Mouse (Mus musculus): ENCODE measurements at regions not wholly inside any gene's neighbourhood (a gene's known extent, or its start where the extent isn't known, plus 50 kb on each side); places are given as distances from the start of the nearest gene placed in this dataset.

DNA sequence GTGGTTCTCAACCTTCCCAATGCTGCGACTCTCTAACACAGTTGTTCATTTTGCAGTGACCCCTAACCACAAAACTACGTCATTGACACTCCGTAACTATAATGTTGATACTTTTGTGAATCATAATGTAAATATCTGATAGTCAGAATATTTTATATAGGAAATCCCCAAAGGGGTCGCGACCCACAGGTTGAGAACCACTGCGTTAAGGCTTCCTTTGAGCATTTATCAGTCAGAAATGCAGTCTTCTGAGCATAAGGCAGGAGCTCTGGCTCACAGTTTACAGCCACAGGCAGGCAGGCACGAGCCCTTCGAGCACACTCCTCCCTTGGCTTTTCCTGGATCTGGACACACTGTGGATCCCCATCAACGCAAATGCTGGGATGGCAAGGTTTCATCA is 57.0 kb downstream of the Nxnl2 start:
- DNase-seq, result no peak

DNA sequence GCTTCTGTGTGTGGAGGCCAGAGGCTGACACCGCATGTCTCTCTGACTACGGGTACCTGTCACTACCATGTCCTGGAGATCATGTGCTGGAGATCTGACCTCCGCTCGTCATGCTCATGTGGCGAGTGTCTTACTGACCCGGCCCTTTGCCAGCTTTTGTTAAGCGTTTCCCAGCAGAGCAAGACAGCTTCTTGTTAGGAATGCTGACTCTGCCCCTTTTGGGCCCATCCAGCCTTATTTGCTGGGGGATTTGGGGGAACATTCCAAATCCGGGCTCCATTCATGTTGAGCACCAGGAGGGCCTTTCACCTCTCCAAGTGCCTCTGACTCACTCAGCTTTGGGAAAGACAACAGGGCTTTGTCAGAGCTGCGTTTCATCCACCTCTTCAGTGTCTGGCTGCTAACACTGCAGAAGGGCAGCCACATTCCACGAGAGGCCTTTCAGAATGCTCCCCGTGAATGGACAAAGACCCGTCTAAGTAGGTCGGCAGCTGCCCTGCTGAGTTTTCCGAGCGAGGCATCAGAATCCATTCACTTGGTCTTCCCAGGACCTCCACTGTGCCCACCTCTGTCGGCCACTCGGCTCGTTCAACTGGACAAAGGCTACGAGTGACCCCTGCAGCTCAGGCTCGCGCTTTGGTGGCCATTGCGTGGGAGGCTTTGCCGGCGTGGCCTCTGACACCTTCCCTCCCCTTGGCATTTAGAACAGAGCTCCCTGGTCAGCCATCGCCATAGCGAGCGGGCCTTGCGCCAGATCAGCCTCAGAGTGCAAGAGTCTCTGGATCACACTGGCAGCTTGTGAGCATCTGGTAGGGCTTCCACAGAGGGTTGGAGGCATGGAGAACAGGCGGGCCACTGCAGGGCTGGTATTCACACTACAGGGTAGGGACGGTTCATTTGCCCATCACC is 58.3 kb downstream of the Nxnl2 start:
- no peak for DNase-seq

DNA sequence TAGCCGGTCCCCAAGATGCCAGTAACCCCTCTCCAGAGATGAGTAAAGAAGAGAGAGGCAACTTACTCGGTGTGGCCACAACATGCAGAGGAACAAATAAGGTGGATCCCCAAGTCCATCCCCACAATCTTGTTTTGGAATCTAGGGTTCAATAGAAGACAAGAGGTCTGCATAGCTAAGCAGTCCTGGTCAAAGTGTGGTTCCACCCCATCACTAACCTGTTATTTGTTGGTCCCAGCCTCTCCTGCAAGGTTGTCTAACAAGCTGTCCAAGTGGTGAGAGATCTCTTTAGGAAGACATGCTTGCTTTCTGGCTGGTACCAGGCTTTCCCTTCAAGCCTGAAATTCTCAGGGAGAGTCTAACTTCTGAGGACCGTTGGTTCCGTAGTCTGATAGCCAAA is 59.0 kb downstream of the Nxnl2 start:
- DNase-seq, result no peak

DNA sequence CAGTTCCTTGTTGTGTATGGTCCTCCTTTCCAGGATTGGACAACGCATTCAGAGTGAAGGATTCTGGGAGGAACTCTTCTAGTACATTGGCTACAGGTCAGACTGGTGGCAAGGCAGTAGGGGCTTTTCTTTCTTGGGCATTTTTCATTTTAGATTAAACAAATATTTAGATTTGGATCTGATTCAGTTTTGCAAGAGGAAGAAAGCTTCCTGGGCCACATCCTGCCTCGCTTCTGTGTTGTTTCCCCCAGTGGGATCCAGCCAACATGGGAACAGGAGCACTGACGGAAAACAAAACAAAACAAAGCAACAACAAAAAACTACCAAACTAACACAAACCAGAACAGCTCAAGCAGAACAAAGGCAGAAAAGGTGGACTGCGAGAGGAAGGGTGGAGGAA is 60.8 kb downstream of the Nxnl2 start:
- DNase-seq, result no peak

DNA sequence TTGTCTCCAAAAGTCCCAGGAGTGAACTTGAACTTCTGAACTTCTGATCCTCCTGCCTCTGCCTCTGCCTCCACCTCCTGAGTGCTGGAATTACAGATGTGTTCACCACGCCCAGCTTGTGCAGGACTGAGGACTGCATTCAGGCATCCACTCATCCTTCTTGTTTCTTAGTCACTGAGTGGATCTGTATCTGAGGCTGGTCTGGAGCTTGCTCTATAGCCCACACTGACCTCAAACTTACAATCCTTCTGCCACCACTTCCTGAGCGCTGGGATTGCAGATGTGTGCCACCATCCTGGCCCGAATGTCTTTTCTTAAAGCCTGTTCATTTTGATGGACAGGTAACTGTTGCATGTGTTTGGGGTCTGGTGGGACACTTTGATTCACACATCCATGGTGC is 76.6 kb downstream of the Nxnl2 start:
- DNase-seq, result no peak

DNA sequence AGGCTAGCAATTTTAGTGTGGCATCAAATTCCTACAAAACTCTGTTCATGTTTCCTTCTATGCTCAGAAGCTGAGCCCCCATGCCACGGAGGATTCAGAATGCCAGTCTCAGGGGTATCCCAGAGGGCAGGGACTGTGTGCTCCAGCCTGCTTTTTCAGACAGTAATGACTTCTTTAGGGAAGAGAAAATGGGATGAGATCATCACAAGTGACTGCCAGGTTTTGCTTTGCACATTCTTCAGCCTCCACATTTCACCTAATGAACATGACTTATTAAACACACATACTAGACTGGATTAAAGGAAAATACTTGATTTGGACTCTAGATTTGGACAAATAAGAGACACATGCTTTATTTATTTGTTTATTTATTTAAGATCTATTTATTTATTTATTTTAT is 82.5 kb downstream of the Nxnl2 start:
- no peak for DNase-seq

DNA sequence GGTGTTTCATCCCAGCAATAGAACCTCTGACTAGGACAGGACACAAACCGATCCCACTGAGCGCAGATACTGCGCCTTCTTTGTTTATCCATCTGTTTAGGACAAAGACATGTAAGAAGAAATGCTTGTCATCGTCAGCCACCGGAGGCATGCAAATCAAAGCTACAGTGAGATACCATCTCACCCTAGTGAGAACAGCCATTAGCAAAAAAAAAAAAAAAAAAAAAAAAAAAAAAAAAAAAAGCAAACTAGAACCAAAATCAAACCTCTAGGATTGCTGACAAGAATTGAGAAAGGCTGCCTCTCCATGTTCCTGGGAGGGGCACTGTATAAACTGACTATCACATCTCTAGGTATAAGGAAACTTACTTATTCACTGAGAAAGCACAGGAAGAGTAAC is 84.9 kb downstream of the Nxnl2 start:
- no peak for DNase-seq

DNA sequence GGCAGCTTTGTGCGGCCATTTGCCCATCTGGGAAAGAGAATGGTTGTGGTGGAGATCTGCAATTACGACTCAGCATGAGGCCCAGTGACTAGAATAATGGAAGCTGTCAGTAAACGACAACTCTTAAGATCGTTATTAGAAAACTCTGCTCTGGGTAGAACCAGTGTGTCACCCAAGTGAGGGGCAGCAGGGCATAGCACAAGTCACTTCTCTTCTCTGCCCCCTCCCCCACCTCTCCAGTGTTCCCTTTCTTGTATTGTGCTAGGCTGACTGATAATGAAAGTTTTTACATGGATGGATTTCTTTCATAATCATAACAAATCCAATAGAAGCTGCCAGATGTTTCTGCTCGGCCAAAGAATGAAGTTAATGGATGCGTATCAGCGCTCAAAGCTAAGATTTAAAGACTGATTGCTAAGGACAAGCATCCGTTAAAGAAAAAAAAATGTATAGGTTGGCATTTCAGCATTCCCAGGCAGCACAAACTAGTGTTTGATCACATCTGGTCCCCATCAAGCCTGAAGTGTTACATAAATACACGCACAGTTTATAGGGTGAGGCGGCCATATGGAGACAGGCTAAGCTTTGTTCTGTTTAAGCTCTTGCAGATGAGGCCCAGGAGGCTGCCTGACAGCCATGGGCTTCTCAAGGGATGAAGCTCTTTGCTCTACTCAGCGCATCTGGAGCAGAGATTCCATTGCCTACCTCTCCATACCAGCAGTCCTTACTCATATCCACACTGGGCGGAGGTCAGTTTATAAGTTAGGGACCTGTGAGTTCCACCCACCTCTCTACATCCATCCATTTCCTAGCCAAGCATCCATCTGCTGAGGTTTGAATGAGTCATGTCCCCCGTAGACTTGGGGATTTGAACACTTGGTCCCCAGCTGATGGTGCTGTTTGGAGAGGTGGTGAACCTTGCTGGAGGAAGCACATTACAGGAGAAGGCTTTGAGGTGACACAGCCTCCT is 88.2 kb downstream of the Nxnl2 start:
- DNase-seq, result no peak

DNA sequence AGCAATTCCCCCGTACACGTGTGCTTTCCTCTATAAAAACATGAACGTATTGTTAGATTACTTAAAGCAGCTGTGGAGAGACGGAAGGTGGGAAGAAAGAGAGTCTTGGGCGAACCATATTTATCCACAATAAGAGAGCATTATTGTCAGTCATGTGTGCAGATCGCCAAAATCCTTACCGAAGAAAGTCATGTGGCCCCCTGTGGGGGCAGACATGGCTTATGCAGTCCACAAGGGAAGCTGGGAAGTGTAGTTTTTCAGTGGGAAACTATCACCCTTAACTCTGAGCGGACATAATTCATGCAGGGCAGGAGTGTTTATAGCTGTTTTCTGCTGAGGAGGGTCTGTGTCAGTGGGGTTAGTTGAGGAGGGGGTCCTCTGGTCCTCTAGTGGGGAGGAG is 90.8 kb downstream of the Nxnl2 start:
- no peak for DNase-seq

DNA sequence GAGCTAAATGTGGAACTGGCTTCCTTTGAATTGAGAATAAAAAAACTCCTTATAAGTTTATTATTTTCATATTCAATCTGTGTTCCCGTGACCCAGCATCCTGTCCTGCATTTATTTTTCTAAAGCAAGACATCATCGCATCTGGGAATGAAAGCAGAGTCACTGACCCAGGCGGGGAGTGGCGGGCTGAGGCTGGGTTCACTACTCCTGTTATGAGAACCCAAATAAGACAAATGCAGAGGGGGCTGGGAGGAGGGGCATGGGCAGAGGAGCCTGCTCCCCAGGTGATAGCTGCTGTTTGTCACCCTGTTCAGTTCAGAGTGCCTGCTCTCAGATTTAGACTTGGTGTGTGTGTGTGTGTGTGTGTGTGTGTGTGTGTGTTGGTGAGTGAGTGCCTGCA is 102.0 kb downstream of the Nxnl2 start:
- peak in 1 of 2 experiments; percentile 15 for DNase-seq

DNA sequence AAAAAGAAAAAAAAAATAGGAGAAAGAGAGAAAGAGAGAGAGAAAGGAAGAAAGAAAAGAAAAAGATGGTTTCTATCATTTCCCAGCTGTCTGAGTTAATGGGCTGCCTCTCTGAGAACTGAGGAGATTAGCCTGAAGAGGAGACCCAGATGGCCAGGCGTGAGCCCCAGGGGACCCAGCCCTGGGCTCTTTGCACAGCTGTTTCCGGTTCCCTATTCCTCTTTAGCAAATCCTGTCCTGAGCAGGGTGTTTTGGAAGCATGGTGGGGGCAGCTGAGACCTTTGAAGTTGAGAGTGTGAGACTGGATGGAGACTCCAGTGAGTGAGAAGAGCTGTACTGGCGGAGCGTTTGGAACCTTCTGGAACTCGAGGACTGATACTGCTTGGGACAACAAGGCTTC is 103.8 kb downstream of the Nxnl2 start:
- DNase-seq, result no peak

DNA sequence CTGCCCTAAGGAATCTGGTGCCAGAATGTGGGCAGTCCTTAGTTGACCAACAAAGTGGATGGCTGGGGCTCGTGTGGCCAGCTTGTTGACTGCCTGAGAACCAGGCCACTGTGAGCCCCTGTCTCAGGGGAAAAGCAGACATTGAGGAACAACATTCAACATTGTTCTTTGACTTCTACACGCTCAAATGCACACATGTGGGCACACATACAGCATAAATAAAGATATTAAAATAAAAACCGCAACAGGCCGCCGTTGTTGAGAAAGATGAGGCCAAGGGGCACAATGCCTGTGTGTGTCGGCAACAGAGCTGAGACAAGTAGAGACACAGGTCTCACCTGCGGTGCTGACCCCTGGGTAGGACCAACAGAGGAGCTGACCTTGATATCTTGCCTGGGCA is 105.8 kb downstream of the Nxnl2 start:
- DNase-seq, result no peak

DNA sequence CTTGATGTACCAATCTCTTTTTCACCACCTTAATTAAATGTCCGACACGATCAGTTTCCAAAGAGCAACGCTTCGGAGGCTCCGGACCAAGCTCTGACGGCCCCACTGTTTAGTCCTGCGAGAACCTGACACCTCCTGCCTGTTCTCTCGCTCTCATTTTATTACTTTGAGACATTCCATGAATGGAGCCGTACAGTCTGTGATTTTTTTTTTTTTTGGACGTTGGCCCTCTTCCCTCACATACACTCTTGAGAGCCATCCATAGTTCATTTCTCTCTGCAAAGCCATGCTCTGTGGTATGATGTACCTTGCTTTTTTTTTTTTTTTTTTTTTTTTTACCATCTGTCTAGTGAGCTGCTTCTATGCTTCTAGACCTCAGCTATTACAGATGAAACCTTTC is 106.7 kb downstream of the Nxnl2 start:
- no peak for DNase-seq

DNA sequence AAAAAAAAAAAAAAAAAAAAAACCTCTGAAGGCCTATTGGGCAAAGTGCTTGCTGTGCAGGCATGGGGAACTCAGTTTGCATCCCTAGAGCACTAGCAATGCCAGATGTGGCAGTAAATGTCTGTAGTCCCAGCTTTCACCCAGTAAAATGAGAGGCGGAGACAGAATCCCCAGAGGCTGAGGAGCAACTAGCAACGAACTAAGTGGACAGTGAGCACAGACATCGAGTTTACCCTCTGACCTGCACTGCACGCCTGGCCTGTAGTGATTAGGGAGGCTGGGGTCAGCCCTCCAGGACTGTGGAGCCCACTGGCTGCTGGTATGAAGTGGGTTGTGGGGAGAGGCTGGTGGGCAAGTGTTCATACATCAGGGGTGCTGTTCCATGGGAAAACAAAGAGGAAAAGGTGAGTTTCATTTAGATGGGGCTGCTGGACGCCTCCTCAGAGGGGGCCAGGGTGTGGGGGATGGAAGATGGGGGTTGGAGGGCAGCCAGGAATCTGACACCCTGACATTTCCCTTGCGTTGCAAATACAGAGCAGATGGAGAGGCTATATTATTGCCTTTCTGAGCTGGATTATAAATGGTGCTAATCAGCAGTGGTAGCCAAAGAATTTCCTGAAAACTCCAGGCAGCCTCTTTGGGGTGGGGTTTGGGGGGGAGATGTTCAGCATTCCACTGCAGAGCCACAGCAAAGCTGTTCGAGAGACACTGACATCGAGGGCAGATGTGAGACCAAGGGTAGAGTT is 109.0 kb downstream of the Nxnl2 start:
- DNase-seq, result peak in 1 of 2 experiments; percentile 35

DNA sequence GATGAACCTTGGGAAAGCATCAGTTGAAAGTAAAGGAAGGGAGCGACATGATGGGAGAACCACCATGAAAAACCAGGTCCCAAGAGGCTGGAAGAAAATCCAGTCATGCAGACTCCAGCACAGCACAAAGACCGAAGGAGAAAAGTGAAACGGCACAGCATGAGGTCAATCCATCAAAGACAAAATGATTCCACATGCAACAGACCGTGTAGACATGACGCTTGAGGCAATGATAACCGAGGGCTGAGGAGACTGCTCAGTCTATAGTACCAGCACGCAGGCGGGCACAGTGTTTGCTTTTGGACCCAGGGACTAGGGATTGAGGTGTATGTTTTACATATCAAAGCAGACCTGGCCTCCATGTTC is 109.5 kb downstream of the Nxnl2 start:
- DNase-seq, result no peak

DNA sequence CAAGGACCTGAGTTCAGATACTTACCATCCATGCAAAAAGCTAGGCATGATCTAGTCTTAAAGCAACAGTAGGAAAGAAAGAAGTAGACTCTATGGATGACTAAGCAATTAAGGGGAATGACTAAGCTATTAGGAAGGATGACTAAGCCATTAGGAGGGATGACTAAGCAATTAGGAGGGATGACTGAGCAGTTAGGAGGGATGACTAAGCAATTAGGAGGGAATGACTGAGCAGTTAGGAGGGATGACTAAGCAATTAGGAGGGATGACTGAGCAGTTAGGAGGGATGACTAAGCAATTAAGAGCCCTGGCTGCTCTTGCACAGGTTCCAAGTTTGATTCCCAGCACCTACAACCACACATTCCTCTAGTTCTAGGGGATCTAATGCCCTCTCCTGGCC is 113.9 kb downstream of the Nxnl2 start:
- DNase-seq, result no peak

DNA sequence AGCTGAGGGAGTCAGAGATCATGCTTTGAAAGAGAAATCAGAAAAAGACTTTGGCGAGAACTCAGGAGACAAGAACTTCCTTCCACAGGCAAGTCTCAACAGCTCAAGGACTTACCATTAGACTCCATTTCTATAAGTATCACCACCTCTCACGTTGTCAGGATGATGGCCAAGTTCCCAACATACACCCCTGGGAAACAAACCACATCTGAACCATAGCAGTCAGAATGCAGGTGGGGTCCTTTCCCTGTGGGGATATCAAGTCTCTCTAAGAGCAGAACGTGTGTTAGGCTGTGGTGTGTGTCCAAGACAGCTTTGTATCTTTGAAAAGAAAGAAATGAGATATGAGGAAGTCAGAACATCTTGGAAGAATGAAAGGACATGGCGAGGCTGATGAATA is 118.6 kb downstream of the Nxnl2 start:
- no peak for DNase-seq

DNA sequence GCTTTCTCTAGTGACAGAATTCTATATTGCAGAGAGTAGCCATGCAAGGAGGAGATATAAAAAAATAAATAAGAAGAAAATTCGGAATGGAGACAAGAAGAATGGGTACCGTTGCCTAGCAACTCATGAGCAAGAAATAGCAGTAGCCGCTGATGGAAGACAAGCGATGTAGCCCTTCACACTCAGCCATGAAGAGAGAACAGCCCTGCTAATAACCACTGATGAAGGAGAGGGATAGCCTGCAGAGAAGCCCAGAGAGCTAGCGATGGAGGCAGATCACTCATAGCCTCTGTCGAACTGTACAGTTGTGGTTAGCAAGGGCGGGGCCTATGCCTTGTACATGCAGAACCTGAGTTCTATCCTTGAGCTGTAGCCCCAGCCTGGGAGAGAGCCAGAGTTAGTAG is 118.4 kb upstream of the S1pr3 start:
- no peak for DNase-seq

DNA sequence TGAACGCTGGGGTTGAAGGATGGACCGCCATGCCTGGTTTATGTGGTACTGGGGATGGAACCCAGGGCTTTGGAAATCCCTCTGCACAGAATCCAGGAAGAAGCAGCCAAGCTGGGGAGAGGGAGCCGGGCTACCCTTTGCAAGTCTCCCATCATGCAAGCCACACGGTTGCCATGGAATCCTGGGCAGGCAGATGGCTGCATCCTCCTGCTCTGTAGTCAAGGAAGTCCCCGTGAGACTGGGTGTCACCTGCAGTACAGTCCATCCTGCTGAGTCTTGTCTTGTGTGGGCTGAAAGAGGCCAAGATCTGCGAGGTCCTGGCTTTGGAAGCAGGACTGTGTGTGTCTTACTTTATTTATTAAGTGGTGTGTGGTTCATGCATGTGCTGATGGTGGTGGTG is 117.5 kb upstream of the S1pr3 start:
- no peak for DNase-seq

DNA sequence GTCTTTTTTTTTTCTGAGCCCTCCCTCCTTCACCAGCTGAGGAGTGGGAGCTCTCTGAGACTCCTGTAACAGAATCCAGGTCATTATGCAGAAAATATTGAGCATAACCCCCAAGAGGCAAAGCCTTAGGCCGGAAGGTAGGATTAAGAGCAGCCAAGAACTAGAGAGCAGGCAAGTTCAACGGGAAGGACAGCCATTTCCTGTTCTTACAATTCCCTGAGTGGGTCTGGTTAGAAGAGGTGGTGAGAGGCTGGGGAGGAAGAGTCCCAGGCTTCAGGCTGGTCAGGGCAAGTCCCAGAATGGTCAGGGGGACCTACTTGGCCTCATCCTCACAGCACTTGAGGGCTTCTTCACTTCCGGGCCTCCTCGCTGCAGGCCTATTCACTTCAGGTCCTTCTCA is 115.4 kb upstream of the S1pr3 start:
- no peak for DNase-seq

DNA sequence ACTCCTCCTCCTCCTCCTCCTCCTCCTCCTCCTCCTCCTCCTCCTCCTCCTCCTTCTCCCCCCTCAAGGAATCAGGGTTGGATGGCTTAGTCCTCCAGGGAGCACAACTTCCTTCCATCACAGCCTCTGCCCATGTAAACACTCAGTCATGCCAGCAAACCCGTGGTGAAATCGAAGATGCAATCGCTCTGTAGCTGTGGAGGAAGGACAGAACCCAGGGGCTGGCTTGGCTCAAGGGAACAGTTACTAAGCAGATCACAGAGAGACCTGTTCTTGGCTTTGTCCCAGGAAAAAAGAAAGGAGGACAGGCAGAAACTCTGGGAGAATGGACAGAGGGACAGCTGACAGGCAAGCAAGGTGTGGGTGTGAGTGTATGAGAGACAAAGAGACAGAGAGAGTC is 112.6 kb upstream of the S1pr3 start:
- DNase-seq, result no peak

DNA sequence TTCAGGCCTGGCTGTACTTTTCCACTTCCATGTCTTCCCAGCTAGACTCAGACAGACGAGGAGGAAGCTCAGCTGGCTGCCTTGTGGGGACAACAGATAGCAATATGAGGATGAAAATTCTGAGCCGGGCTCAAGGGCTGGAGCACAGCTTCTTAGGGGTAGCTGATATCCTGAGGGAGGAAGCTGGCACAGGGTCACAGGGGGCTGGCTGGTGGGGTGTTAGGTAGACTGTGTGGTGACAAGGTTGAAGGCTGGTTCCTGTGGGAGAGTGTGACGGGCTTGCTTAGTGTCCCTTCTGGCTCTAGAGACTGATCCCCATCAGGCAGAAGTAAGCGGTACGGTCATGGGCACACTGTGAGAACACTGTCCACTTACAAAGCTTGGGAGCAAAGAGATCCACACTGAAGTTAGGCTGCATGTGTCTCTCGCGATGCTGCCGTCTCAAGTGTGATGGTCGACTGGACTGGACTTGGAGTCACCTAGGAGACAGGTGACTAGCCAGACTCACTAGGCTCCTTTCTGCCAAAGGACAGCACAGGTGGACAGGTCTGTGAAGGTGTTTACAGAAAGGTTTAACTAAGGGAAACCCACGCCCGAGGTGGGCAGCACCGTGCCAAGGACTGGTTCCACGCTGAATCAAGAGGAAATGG is 111.1 kb upstream of the S1pr3 start:
- no peak for DNase-seq
